Mouse (Mus musculus): Measurements from ENCODE around the gene Ankmy1. TPM values are rescaled to one million over a fixed set of nuclear protein-coding genes. Genes with fewer than 3 reads are reported as not detected.

Ankmy1 gene
- total and polyA plus RNA-seq, 3 experiments: 0.07 to 0.13 TPM; not detected in 1

DNA sequence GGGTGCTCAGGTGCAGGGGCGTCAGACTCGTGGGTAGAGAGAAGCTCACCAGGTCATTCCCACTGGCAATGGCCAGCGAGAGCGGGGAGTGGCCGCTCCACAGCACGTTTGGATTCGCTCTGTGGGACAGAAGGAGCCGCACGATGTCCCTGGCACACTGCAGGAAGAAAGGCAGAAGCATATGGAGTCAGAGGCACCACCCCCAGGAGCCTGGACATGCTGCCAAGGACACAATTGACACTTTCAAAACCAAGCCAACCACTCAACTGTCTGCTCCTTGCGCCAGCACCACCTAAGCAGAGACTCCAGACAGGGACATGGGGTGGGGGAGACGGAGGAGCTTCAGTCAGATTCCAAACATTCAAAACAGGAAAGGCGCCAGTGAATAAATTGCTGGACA lies 23.4 kb downstream of the Ankmy1 start:
- H3K4me2 ChIP-seq (ENCODE audit: insufficient read depth, low read depth, poor library complexity, severe bottlenecking): no peak overlapping the region
- H3K27ac ChIP-seq (ENCODE audit: insufficient read depth, low read depth): no peak overlapping the region
- H3K4me1 ChIP-seq (ENCODE audit: control insufficient read depth in 1 of 2, insufficient read depth in 2 of 2): no peaks in the 10 kb centered on the region
- H3K79me2 ChIP-seq (replicated peaks; ENCODE audit: control insufficient read depth, extremely low read depth, insufficient read depth, poor library complexity, severe bottlenecking): no peaks in the 10 kb centered on the region
- H3K36me3 ChIP-seq (replicated peaks in 1 of 2; ENCODE audit: control insufficient read depth in 1 of 2, insufficient read depth in 1 of 2, low read length in 1 of 2): no peaks in the 10 kb centered on the region
- no peak overlapping the region for H3K4me3 ChIP-seq (replicated peaks in 1 of 3; ENCODE audit: low read depth in 2 of 3, low read length in 2 of 3, poor library complexity in 1 of 3)
- H3K9ac ChIP-seq (ENCODE audit: insufficient read depth, low read depth): no peak overlapping the region
- no peaks in the 10 kb centered on the region for H3K9me3 ChIP-seq (replicated peaks; ENCODE audit: low read length)
- TF ChIP-seq USF2 (conservative IDR thresholded peaks at IDR 0.05; ENCODE audit: low read depth, low read length) (no peak), NRF1 (IDR thresholded peaks at IDR 0.05; ENCODE audit: low read depth, low read length) (no peak), SMC3 (IDR thresholded peaks at IDR 0.05; ENCODE audit: low read depth, low read length) (no peak), USF1 (IDR thresholded peaks at IDR 0.05; ENCODE audit: low read depth, low read length) (no peak), RAD21 (IDR thresholded peaks at IDR 0.05; ENCODE audit: low read depth, low read length) (no peak), POLR2AphosphoS2 (IDR thresholded peaks at IDR 0.05; ENCODE audit: low read depth, low read length) (no peak), MAFK (IDR thresholded peaks at IDR 0.05; ENCODE audit: insufficient replicate concordance, low read length) (no peak), RCOR1 (conservative IDR thresholded peaks at IDR 0.05; ENCODE audit: low read depth, low read length) (no peak), KAT2A (IDR thresholded peaks at IDR 0.05; ENCODE audit: insufficient replicate concordance, low read length) (no peak), ZNF384 (IDR thresholded peaks at IDR 0.05; ENCODE audit: low read depth, low read length) (no peak), MAZ (IDR thresholded peaks at IDR 0.05; ENCODE audit: low read depth, low read length) (no peak), BHLHE40 (IDR thresholded peaks at IDR 0.05; ENCODE audit: low read depth, low read length) (no peak), GABPA (IDR thresholded peaks at IDR 0.05; ENCODE audit: insufficient replicate concordance, low read depth, low read length) (no peak), NELFE (IDR thresholded peaks at IDR 0.05; ENCODE audit: low read depth, low read length) (no peak), MXI1 (IDR thresholded peaks at IDR 0.05; ENCODE audit: low read depth, low read length) (no peak), HCFC1 (IDR thresholded peaks at IDR 0.05; ENCODE audit: low read depth, low read length) (no peak), PAX5 (IDR thresholded peaks at IDR 0.05; ENCODE audit: low read length) (no peak), JUN (IDR thresholded peaks at IDR 0.05; ENCODE audit: insufficient read depth, low read depth, low read length) (no peak), EP300 (IDR thresholded peaks at IDR 0.05; ENCODE audit: low read length) (no peak)
- dilution Hi-C loops (cut with MboI; ENCODE audit: extremely low pct_ligation_motif_present, extremely low pct_unique_long_range_greater_than_20kb, low sequenced_read_pairs): no loop called here
- peaks cover 98% of the 10 kb centered on the region for H3K27me3 ChIP-seq (replicated peaks)
- DNase-seq (ENCODE audit: extremely low read depth): no peak
- in situ Hi-C loops (cut with MboI; ENCODE audit: low pct_ligation_motif_present, low pct_unique_long_range_greater_than_20kb, low sequenced_read_pairs): no loop called here

DNA sequence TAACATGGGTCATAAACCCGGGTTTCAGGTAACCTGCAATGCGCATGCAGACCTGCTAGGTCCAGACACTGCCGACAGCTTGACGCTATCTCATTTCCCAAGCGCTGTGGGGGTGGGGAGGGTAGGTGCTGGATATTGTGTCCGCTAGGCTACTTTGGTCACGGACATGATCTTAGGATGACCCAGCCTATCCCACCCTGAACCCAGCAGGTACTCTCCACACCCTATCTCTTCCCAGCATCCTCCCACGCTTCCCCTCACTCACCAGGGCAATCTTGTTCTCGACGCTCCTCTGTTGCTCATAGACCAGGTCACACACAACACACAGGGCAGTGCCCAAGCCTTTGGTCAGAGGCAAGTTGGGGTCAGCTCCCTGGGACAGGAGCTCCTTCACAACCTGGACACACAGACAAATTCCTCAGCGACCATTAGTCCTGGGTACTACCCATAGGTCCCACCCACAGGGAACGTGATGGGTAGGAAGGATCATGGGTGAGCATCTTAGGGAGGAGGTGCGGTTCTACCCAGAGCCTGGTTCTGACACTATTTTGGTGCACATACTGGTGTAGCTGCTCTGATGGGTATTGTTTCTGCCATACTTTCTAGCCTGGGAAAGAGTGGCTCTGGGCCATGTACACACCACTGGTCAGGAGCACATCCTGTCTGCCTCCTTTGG lies 24.5 kb downstream of the Ankmy1 start:
- Histone ChIP-seq H3K27me3 (replicated peaks) (peaks cover 96% of the 10 kb centered on the region), H3K9ac (ENCODE audit: insufficient read depth, low read depth) (no peak overlapping the region), H3K9me3 (replicated peaks; ENCODE audit: low read length) (peaks cover 2% of the 10 kb centered on the region), H3K4me3 (replicated peaks in 1 of 3; ENCODE audit: low read depth in 2 of 3, low read length in 2 of 3, poor library complexity in 1 of 3) (no peak overlapping the region), H3K79me2 (replicated peaks; ENCODE audit: control insufficient read depth, extremely low read depth, insufficient read depth, poor library complexity, severe bottlenecking) (no peaks in the 10 kb centered on the region), H3K27ac (ENCODE audit: insufficient read depth, low read depth) (no peak overlapping the region), H3K4me1 (ENCODE audit: control insufficient read depth in 1 of 2, insufficient read depth in 2 of 2) (no peaks in the 10 kb centered on the region), H3K4me2 (ENCODE audit: insufficient read depth, low read depth, poor library complexity, severe bottlenecking) (no peak overlapping the region), H3K36me3 (replicated peaks in 1 of 2; ENCODE audit: control insufficient read depth in 1 of 2, insufficient read depth in 1 of 2, low read length in 1 of 2) (no peaks in the 10 kb centered on the region)
- no peak for TF ChIP-seq JUN (IDR thresholded peaks at IDR 0.05; ENCODE audit: insufficient read depth, low read depth, low read length)
- TF ChIP-seq MAZ (IDR thresholded peaks at IDR 0.05; ENCODE audit: low read depth, low read length): no peak
- TF ChIP-seq CHD2 (IDR thresholded peaks at IDR 0.05; ENCODE audit: low read length): no peak
- no peak for TF ChIP-seq NRF1 (IDR thresholded peaks at IDR 0.05; ENCODE audit: low read depth, low read length)
- TF ChIP-seq MAFK (IDR thresholded peaks at IDR 0.05; ENCODE audit: insufficient replicate concordance, low read length): no peak
- TF ChIP-seq HCFC1 (IDR thresholded peaks at IDR 0.05; ENCODE audit: low read depth, low read length): no peak
- no peak for TF ChIP-seq ZC3H11A (IDR thresholded peaks at IDR 0.05; ENCODE audit: low read depth, low read length)
- TF ChIP-seq CHD1 (IDR thresholded peaks at IDR 0.05; ENCODE audit: low read depth, low read length): no peak
- in situ Hi-C loops (cut with MboI; ENCODE audit: low pct_ligation_motif_present, low pct_unique_long_range_greater_than_20kb, low sequenced_read_pairs): no loop called here
- dilution Hi-C loops (cut with MboI; ENCODE audit: extremely low pct_ligation_motif_present, extremely low pct_unique_long_range_greater_than_20kb, low sequenced_read_pairs): no loop called here
- no peak for DNase-seq (ENCODE audit: extremely low read depth)
